Mouse (Mus musculus): Measurements from ENCODE around the gene Ywhag.

DNA sequence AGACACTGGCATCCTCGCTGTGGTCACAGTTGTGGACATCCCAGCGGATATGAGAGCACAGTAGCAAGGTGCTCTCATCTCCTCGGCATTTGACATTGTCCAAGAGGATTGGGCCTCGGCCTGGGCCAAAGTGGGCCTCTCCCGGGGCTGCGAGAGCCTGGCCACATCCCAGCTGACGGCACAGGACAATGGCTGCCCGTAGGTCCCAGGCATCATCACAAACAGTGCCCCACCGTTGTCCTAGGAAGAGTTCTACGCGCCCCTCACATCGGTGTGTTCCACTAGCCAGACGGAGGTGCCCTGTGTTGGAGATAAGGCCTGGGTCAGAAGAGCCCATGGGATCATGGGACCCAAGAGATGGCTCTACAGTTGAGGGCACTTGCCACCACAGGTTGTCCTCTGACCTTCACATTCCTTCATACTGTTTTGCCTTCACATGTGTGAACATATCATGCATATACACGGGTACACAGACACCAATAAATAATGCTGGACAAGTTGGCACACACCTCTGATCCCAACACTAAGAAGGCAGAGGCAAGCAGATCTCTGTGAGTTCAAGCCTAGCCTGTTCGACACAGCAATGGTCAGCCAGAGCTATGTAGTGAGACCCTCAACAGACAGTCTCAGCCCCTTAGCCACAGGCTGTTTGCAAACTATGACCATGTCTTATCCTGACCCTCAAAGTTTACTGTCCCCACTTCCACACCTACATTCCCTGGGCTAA, 26.7 kb upstream of the Ywhag start:
- no peak for TF ChIP-seq POLR2A (IDR thresholded peaks at IDR 0.05; ENCODE audit: control insufficient read depth, extremely low read depth, insufficient read depth, low read length, poor library complexity)
- TF ChIP-seq CTCF (IDR thresholded peaks at IDR 0.05; ENCODE audit: borderline replicate concordance, control insufficient read depth, extremely low read depth, insufficient read depth, low read length, poor library complexity): no peak
